Mouse (Mus musculus): Measurements from ENCODE around the gene Serpina1f.

Gene Serpina1f

GRCm38 (mm10) chr12:103660076-103660475 is 35.3 kb downstream of the Serpina1f start:
- DNase-seq: no peak

DNA sequence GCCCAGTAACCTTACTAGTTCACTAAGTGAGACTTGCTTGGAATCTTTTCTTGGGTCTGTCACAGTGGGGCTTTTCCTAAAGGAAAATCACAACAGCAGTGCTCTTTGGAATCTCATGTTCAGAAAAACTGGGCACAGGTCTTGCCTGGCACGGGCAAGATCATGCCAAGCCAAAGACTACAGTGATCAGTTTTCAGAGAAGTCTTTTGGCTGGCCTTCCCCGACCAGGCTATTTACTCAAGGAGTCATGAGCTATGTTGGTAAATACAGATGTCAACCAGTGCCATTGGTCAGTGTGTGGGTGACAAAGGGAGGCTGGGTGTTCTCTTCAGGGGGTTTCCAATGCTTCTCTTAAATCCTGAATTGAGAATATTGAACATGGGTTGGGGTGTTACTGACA is 36.2 kb downstream of the Serpina1f start:
- DNase-seq: no peak

DNA sequence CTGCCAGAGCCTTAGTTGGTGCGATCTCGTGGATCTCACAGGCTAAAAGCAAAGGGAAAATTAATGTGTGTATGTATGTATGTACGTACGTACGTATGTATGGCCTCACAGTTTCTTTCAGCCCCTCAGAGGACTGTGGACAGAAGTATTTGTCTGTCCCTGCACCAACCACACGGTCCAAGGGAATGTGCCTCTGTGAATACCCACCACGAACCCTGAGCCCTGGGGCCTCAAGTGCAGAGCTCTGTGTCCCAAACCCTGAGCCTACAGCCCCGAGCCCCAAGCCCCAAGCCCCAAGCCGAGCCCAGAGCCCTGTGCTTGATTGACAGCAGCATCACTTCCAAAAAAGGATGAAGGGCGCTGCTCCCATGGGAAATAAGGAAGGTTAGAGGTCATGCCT is 37.3 kb downstream of the Serpina1f start:
- DNase-seq: no peak

DNA sequence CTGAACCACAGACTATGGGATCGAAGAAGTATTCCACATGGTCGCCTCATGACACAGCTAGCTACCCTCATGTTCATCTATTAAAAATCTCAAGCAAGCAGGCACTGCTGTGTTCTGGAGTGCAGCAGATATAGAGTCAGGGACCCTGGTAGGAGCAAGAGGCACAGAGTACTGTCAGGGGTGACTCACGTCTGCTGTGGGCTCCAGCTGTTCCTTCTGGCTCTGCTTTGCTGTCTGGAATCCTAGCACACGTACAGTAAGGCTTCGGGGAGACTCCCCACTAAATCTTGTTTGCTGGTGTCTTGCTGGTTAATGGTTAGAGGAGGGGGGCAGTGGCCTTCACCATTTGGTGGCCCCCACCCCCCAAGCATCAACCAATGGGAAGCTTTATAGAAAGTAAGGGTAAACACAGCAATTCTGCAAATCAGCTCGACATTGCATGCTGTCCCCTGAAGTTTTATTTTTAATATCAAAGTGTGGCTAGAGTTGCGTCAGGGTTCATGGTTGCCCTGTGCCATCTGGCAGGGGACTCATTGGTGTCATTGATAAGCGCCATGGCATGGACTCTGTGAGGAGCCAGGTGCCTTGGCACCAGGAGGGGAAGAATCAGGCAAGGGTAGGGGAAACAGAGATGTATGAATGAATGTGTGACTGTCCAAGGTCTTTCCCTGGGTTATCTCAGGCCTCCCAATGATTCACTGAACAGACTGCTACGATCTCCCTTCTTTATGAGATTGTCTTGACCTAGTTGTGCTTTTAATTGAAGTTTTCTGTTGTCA is 38.3 kb downstream of the Serpina1f start, which contains the start of gene Serpina6:
TSS of gene Serpina6 (minus strand) at position 365 of the 779 bp plus-strand sequence.
- no peak for DNase-seq

- DNase-seq: peak; percentile 7
These were observed 39.9 kb downstream of the Serpina1f start for GRCm38 (mm10) chr12:103655123-103656044.

GRCm38 (mm10) chr12:103653836-103654235 is 41.5 kb downstream of the Serpina1f start:
- DNase-seq: no peak

- DNase-seq: no peak
These were observed 49.0 kb downstream of the Serpina1f start for GRCm38 (mm10) chr12:103646314-103646713.

DNA sequence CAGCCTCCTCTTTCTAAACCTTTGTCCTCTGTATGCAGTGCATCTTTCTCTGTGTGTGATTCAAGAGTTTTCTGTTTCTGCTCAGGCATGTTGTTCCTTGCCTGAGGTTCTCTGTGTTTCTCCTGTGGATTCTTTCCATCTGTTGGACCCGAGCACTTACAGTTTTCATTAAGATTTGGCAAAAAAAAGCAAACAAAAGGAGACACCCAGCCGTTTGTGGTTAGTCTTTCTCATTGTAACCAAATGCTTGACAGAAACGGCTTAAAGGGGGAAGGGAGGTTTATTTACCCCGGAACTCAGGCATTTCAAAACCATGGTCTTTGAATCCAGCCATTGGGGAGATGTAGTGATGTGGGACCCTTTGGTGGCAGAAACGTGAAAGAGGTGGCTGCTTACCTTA is 50.7 kb downstream of the Serpina1f start:
- DNase-seq: no peak

DNA sequence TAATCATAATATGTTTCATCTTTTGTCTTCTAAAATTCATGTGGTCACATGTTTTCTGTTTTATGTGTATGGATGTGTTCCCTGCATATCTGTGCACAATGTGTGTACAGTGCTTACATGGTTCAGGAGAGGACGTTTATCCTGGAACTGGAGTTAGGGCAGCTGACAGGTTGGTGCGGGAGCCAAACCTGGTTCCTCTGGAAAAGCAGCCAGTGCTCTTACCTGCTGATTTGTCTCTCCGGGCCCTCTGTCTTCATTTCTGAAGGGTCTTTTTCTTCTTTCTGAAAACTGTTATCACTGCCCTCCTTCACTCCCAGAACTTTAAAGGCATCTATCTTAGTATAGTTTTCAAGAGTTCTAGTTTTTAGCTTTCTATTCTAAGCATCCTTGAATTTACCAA is 51.5 kb downstream of the Serpina1f start:
- no peak for DNase-seq

- peak; percentile 89 for DNase-seq
These were observed 52.0 kb downstream of the Serpina1f start for GRCm38 (mm10) chr12:103643336-103643735.
